Mouse (Mus musculus) forebrain, embryonic 11.5 days (tissue): ENCODE measurements at regions not wholly inside any gene's neighbourhood (a gene's known extent, or its start where the extent isn't known, plus 50 kb on each side); places are given as distances from the start of the nearest gene placed in this dataset.

ENCODE experiments used
- ATAC-seq: fragments of 200-750 bp; cut with Nextera tagmentation; replicated peaks from 2 replicates; pipeline ENCODE4 v1.8.0; 2017; ENCODE audit warnings: moderate TSS enrichment; ENCODE audit not compliant: low FRiP score
- DNase-seq: peaks from one replicate; pipeline ENCODE4 v3.0.0-alpha.2; 2017; ENCODE audit warnings: low spot score
- H3K27ac ChIP-seq: fragments of 300-500 bp; sonication (generic); 2 replicates; pipeline ENCODE4 v1.5.1; 2014; ENCODE audit warnings: low read depth, low read length
- H3K27me3 ChIP-seq: fragments of 300-500 bp; sonication (generic); 2 replicates; pipeline ENCODE4 v1.6.1; 2014; ENCODE audit warnings: mild to moderate bottlenecking, low read length, mixed read lengths; ENCODE audit not compliant: control insufficient read depth, insufficient read depth
- H3K36me3 ChIP-seq: fragments of 300-500 bp; sonication (generic); 2 replicates; pipeline ENCODE4 v1.6.1; 2014; ENCODE audit warnings: mild to moderate bottlenecking, low read length, moderate library complexity, mixed read lengths; ENCODE audit not compliant: control insufficient read depth, insufficient read depth
- H3K4me1 ChIP-seq: fragments of 300-500 bp; sonication (generic); replicated peaks from 2 replicates; pipeline ENCODE4 v1.6.1; 2014; ENCODE audit warnings: low read length, mixed read lengths; ENCODE audit not compliant: control insufficient read depth, insufficient read depth
- H3K4me2 ChIP-seq: fragments of 300-500 bp; sonication (generic); 2 replicates; pipeline ENCODE4 v1.6.1; 2014; ENCODE audit warnings: low read depth, mild to moderate bottlenecking, low read length, moderate library complexity, mixed read lengths; ENCODE audit not compliant: severe bottlenecking
- H3K4me3 ChIP-seq: fragments of 300-500 bp; sonication (generic); 2 replicates; pipeline ENCODE4 v1.5.1; 2014; ENCODE audit warnings: low read depth, low read length
- H3K9ac ChIP-seq: fragments of 300-500 bp; sonication (generic); 2 replicates; pipeline ENCODE4 v1.6.1; 2014; ENCODE audit warnings: low read length
- H3K9me3 ChIP-seq: fragments of 300-500 bp; sonication (generic); 2 replicates; pipeline ENCODE4 v1.6.1; 2016; ENCODE audit warnings: low read length, mixed read lengths; ENCODE audit not compliant: control insufficient read depth
- WGBS: fragments of 180-500 bp; shearing (Covaris S2); extraction: QIAGEN DNeasy Blood & Tissue Kit; methylation state at CpG from one replicate; pipeline ENCODE4 v1.1.7; 2014; 5-methylcytosine and 5-hydroxymethylcytosine counted together

- no peak overlapping the region for H3K4me2 ChIP-seq
- H3K4me3 ChIP-seq: no peak overlapping the region
- no peak for DNase-seq
- H3K9ac ChIP-seq: no peak overlapping the region
- H3K27me3 ChIP-seq: no peaks in the 10 kb centered on the region
- H3K27ac ChIP-seq: no peak overlapping the region
- H3K9me3 ChIP-seq: no peaks in the 10 kb centered on the region; the same call in 1 of the 2 replicates
- H3K36me3 ChIP-seq: no peaks in the 10 kb centered on the region
- peaks cover 2% of the 10 kb centered on the region; the same call in 1 of the 2 replicates for H3K4me1 ChIP-seq
- ATAC-seq: no peak
- WGBS: 82% methylated on average over 5 of the region's 5 CpGs
These were observed 158.5 kb upstream of the Sh3bp4 start for GRCm38 (mm10) chr1:88911724-88912123.

GRCm38 (mm10) chr1:88916531-88917050, 153.6 kb upstream of the Sh3bp4 start:
- Histone ChIP-seq H3K9me3 (no peaks in the 10 kb centered on the region; the same call in 1 of the 2 replicates), H3K27ac (no peak overlapping the region)

DNA sequence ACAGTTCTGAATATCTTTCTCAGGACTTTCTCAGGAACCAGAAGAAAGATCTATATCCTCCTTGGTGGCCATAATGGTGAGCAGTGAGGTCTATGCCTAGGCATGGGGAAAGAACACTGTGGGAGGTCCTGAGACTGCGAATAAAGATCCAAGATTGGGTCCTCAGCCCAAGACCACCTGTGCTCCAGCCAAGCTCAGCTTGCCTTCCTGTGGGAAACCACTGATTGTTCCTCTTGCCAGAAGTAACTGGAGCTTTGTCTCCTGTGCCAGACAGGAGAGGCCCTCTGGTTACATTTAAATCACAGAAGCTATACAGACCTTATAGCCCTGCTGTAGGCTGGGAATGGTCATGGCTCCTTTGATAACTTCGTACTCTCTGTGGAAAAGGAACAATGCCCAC, 148.8 kb upstream of the Sh3bp4 start:
- DNase-seq (peak; percentile 20), ATAC-seq (no peak)
- Histone ChIP-seq H3K4me1 (peaks cover 3% of the 10 kb centered on the region; the same call in 1 of the 2 replicates), H3K9me3 (no peaks in the 10 kb centered on the region), H3K36me3 (no peaks in the 10 kb centered on the region), H3K4me2 (no peak overlapping the region), H3K27me3 (no peaks in the 10 kb centered on the region), H3K9ac (no peak overlapping the region), H3K4me3 (no peak overlapping the region), H3K27ac (no peak overlapping the region)
- 71% methylated on average over 2 of the region's 2 CpGs for WGBS

More at GRCm38 (mm10) chr1:88916531-88917050, 153.6 kb upstream of the Sh3bp4 start:
- H3K27me3 ChIP-seq: no peaks in the 10 kb centered on the region
- no peaks in the 10 kb centered on the region for H3K4me1 ChIP-seq
- H3K36me3 ChIP-seq: no peaks in the 10 kb centered on the region
- 70% methylated on average over 4 of the region's 4 CpGs for WGBS
- no peak overlapping the region for H3K9ac ChIP-seq
- no peak overlapping the region for H3K4me3 ChIP-seq
- DNase-seq (no peak), ATAC-seq (no peak)
- no peak overlapping the region for H3K4me2 ChIP-seq

- H3K9me3 ChIP-seq: no peaks in the 10 kb centered on the region
- H3K27me3 ChIP-seq: no peaks in the 10 kb centered on the region
- H3K4me2 ChIP-seq: no peak overlapping the region
- H3K4me3 ChIP-seq: no peak overlapping the region
- H3K4me1 ChIP-seq: peaks cover 3% of the 10 kb centered on the region; the same call in 1 of the 2 replicates
- peak overlapping the region; percentile 20; the same call in 1 of the 2 replicates for H3K27ac ChIP-seq
- DNase-seq (peak; percentile 79), ATAC-seq (peak; percentile 95)
- WGBS: 56% methylated on average over 7 of the region's 7 CpGs
- no peaks in the 10 kb centered on the region for H3K36me3 ChIP-seq
- no peak overlapping the region; the same call in 1 of the 2 replicates for H3K9ac ChIP-seq
These were observed 146.2 kb upstream of the Sh3bp4 start for GRCm38 (mm10) chr1:88923791-88924581.

GRCm38 (mm10) chr1:88935191-88935590, 135.0 kb upstream of the Sh3bp4 start:
- no peak overlapping the region for H3K4me2 ChIP-seq
- H3K36me3 ChIP-seq: no peaks in the 10 kb centered on the region
- no peak overlapping the region for H3K27ac ChIP-seq
- H3K9me3 ChIP-seq: no peaks in the 10 kb centered on the region
- no peak for ATAC-seq
- H3K4me1 ChIP-seq: no peaks in the 10 kb centered on the region
- H3K27me3 ChIP-seq: no peaks in the 10 kb centered on the region
- DNase-seq: peak; percentile 13
- H3K4me3 ChIP-seq: no peak overlapping the region
- 92% methylated on average over 1 of the region's 1 CpGs for WGBS
- H3K9ac ChIP-seq: no peak overlapping the region

GRCm38 (mm10) chr1:88935779-88936178, 134.4 kb upstream of the Sh3bp4 start:
- Histone ChIP-seq H3K27ac (no peak overlapping the region), H3K4me2 (no peak overlapping the region), H3K9ac (no peak overlapping the region), H3K4me3 (no peak overlapping the region), H3K4me1 (no peaks in the 10 kb centered on the region), H3K27me3 (no peaks in the 10 kb centered on the region), H3K9me3 (no peaks in the 10 kb centered on the region), H3K36me3 (no peaks in the 10 kb centered on the region)
- ATAC-seq (no peak), DNase-seq (peak; percentile 31)
- 85% methylated on average over 3 of the region's 3 CpGs for WGBS

GRCm38 (mm10) chr1:88937327-88937726, 132.9 kb upstream of the Sh3bp4 start:
- Histone ChIP-seq H3K36me3 (no peaks in the 10 kb centered on the region), H3K4me1 (no peaks in the 10 kb centered on the region), H3K27ac (no peak overlapping the region), H3K4me2 (no peak overlapping the region), H3K4me3 (no peak overlapping the region), H3K27me3 (no peaks in the 10 kb centered on the region), H3K9ac (no peak overlapping the region), H3K9me3 (no peaks in the 10 kb centered on the region)
- 52% methylated on average over 1 of the region's 1 CpGs for WGBS
- no peak for ATAC-seq
- peak; percentile 24 for DNase-seq

- DNase-seq: peak; percentile 14
- WGBS: 54% methylated on average over 7 of the region's 7 CpGs
- H3K4me3 ChIP-seq: no peak overlapping the region
- H3K9ac ChIP-seq: no peak overlapping the region
- no peaks in the 10 kb centered on the region for H3K27me3 ChIP-seq
- no peaks in the 10 kb centered on the region for H3K9me3 ChIP-seq
- ATAC-seq: no peak
- H3K4me2 ChIP-seq: no peak overlapping the region
- H3K27ac ChIP-seq: no peak overlapping the region
- no peaks in the 10 kb centered on the region for H3K4me1 ChIP-seq
- H3K36me3 ChIP-seq: no peaks in the 10 kb centered on the region
These were observed 131.8 kb upstream of the Sh3bp4 start for GRCm38 (mm10) chr1:88938458-88938857.
